ENCODE assay signal across 7 mouse cellular contexts in genomic region chr11:85261192-85261591, GRCm38 (mm10). TPM values are rescaled to one million over a fixed set of nuclear protein-coding genes. Genes with fewer than 3 reads are reported as not detected.
DNase-seq lines count a peak whose midpoint lies in the region; ATAC-seq and TF ChIP-seq lines count a peak whose summit lies in the region.

No protein-coding gene starts in this region.

- peaks cover 17% of the 10 kb centered on the region; the same call in 1 of the 2 replicates for H3K4me1 ChIP-seq in G1E (ENCODE audit: insufficient read depth, low read depth, low read length)

- no peak for ATAC-seq in G1E (ENCODE audit: extremely low read depth, insufficient number of reproducible peaks, low FRiP score, poor library complexity, severe bottlenecking)
- peak; percentile 65 for ATAC-seq in megakaryocyte progenitor cell, adult 5-6 weeks (replicated peaks; ENCODE audit: poor library complexity)

- no peaks in the 10 kb centered on the region for H3K36me3 ChIP-seq in G1E (replicated peaks)

- H3K27me3 ChIP-seq in G1E (ENCODE audit: insufficient read depth, low read length), result 0 out of 2 replicates have a peak, but pooled peaks cover 2% of the 10 kb centered on the region

- DNase-seq in CD8-positive naive resting alpha-beta T cell, adult 2 months (ENCODE audit: low read depth in 2 of 2, low spot score in 2 of 2), result peak; percentile 73 to 75
- peak; percentile 29 for DNase-seq in G1E (ENCODE audit: low spot score)
- peak; percentile 34 for DNase-seq in cerebellum, adult 11-12 months
- peak; percentile 79 for DNase-seq in gastrocnemius, postnatal 10 days
- peak; percentile 30 for DNase-seq in layer of hippocampus, adult 9-11 months
- DNase-seq in spleen, postnatal 10 days (ENCODE audit: low spot score in 2 of 2), result peak; percentile 79 to 88

- TF ChIP-seq CTCF in G1E (IDR thresholded peaks at IDR 0.05; ENCODE audit: low read depth, low read length), result peak; percentile 58; the same call in 1 of the 2 replicates

- H3K9me3 ChIP-seq in G1E (replicated peaks), result no peaks in the 10 kb centered on the region

- no peak overlapping the region for H3K4me3 ChIP-seq in G1E (ENCODE audit: low read depth, low read length)

RNA-seq across cellular contexts. Expression of gene Appbp2, which starts 26.3 kb away (rescaled TPM):
- total RNA-seq in G1E (2014; fragmentation: Nextera tagmentation) (47.5 and 50.2 TPM in 2 replicates), G1E (2017) (28.1 and 33.2 TPM in 2 replicates)
- 5.3 TPM in 2 replicates for polyA plus RNA-seq in G1E (2012)
- total RNA-seq in gastrocnemius, postnatal 10 days (2021), result 10 to 100 TPM; 17.3 to 18.4 TPM
- total RNA-seq in megakaryocyte progenitor cell, adult 5-6 weeks (2015), result 33.2 and 34.1 TPM in 2 replicates
- 21.3 and 26.2 TPM in 2 replicates for total RNA-seq in megakaryocyte progenitor cell, adult 5-6 weeks (2017)

RNA-seq across cellular contexts. Expression of gene Ppm1d, which starts 49.9 kb away (rescaled TPM):
- total RNA-seq in G1E (2014; fragmentation: Nextera tagmentation) (38.6 and 44.8 TPM in 2 replicates), G1E (2017) (13.4 and 15.7 TPM in 2 replicates)
- polyA plus RNA-seq in G1E (2012), result 9.5 and 9.9 TPM in 2 replicates
- 10 to 100 TPM in 1 of 2 experiments, 1 to 10 TPM in 1; 8.9 to 10.0 TPM for total RNA-seq in gastrocnemius, postnatal 10 days (2021)
- total RNA-seq in megakaryocyte progenitor cell, adult 5-6 weeks (2015), result 27.7 and 31.8 TPM in 2 replicates
- 12.4 and 13.4 TPM in 2 replicates for total RNA-seq in megakaryocyte progenitor cell, adult 5-6 weeks (2017)

Comparison
In these comparisons a context has a peak if more than half of its experiments do, and no peak if none do; other contexts are left out.
1. DNase-seq: peak in every context shown above with its lines; median percentile 84 in spleen, postnatal 10 days; 79 in gastrocnemius, postnatal 10 days; 74 in CD8-positive naive resting alpha-beta T cell, adult 2 months; 34 in cerebellum, adult 11-12 months; 30 in layer of hippocampus, adult 9-11 months; 29 in G1E.